Mouse (Mus musculus): ENCODE measurements at regions not wholly inside any gene's neighbourhood (a gene's known extent, or its start where the extent isn't known, plus 50 kb on each side); places are given as distances from the start of the nearest gene placed in this dataset.

GRCm38 (mm10) chr9:30284562-30285323 lies 142.2 kb upstream of the Snx19 start:
- TF ChIP-seq CTCF (IDR thresholded peaks at IDR 0.05) (no peak), EP300 (IDR thresholded peaks at IDR 0.05; ENCODE audit: insufficient read depth, low read depth, low read length) (no peak), POLR2A (IDR thresholded peaks at IDR 0.05; ENCODE audit: insufficient read depth, low read depth, low read length) (no peak)

Data from heart, adult 2 months (tissue).